Mouse (Mus musculus) embryonic facial prominence, embryonic 13.5 days (tissue): Measurements from ENCODE around the gene Dedd2. TPM values are rescaled to one million over a fixed set of nuclear protein-coding genes. Genes with fewer than 3 reads are reported as not detected.

Experiments used
- ATAC-seq: fragments of 200-750 bp; cut with Nextera tagmentation; 2 replicates; pipeline ENCODE4 v1.8.0; 2017; ENCODE audit warnings: low read depth; ENCODE audit not compliant: insufficient number of reproducible peaks, insufficient read depth, low FRiP score, low TSS enrichment
- H3K27ac ChIP-seq: fragments of 300-500 bp; sonication (generic); 2 replicates; pipeline ENCODE4 v1.5.1; 2015; ENCODE audit warnings: moderate library complexity, mild to moderate bottlenecking, inconsistent platforms
- H3K27me3 ChIP-seq: fragments of 300-500 bp; sonication (generic); 2 replicates; pipeline ENCODE4 v1.6.1; 2015; ENCODE audit warnings: mild to moderate bottlenecking, inconsistent platforms
- H3K36me3 ChIP-seq: fragments of 300-500 bp; sonication (generic); 2 replicates; pipeline ENCODE4 v1.6.1; 2015; ENCODE audit warnings: mild to moderate bottlenecking, inconsistent platforms
- H3K4me1 ChIP-seq: fragments of 300-500 bp; sonication (generic); 2 replicates; pipeline ENCODE4 v1.6.1; 2015; ENCODE audit warnings: inconsistent platforms
- H3K4me2 ChIP-seq: fragments of 300-500 bp; sonication (generic); 2 replicates; pipeline ENCODE4 v1.6.1; 2015; ENCODE audit warnings: moderate library complexity, mild to moderate bottlenecking, inconsistent platforms
- H3K4me3 ChIP-seq: fragments of 300-500 bp; sonication (generic); 2 replicates; pipeline ENCODE4 v1.5.1; 2015; ENCODE audit warnings: mild to moderate bottlenecking, inconsistent platforms
- H3K9ac ChIP-seq: fragments of 300-500 bp; sonication (generic); 2 replicates; pipeline ENCODE4 v1.6.1; 2015; ENCODE audit warnings: mild to moderate bottlenecking, inconsistent platforms
- H3K9me3 ChIP-seq: fragments of 300-500 bp; sonication (generic); 2 replicates; pipeline ENCODE4 v1.6.1; 2016; ENCODE audit warnings: inconsistent platforms
- WGBS: fragments of 180-500 bp; shearing (Covaris S2); methylation state at CpG from one replicate; pipeline ENCODE4 v1.1.7; 2015; ENCODE audit warnings: mixed read lengths; 5-methylcytosine and 5-hydroxymethylcytosine counted together
- polyA plus RNA-seq: library from polyadenylated mRNA; unstranded; fragments of >200 nt; fragmentation: Nextera tagmentation; extraction: Ambion mirVana; gene quantifications from 2 replicates; pipeline ENCODE4 v1.2.1, GENCODE M21; 2015

Gene Dedd2
- polyA plus RNA-seq, 1 experiment from 2014 or later = 9.9 TPM

GRCm38 (mm10) chr7:25210482-25210881 is 9.9 kb downstream of the Dedd2 start:
- no peak overlapping the region for H3K4me2 ChIP-seq
- H3K36me3 ChIP-seq = peaks cover 57% of the 10 kb centered on the region
- no peak overlapping the region for H3K9ac ChIP-seq
- H3K27me3 ChIP-seq = no peaks in the 10 kb centered on the region
- no peaks in the 10 kb centered on the region for H3K9me3 ChIP-seq
- 92% methylated on average over 4 of the region's 4 CpGs for WGBS
- H3K4me1 ChIP-seq = no peaks in the 10 kb centered on the region
- no peak overlapping the region for H3K27ac ChIP-seq
- H3K4me3 ChIP-seq = no peak overlapping the region
- ATAC-seq = no peak

GRCm38 (mm10) chr7:25209161-25209622 is 11.2 kb downstream of the Dedd2 start:
- no peak for ATAC-seq
- Histone ChIP-seq H3K9ac (no peak overlapping the region), H3K36me3 (peaks cover 55% of the 10 kb centered on the region)

GRCm38 (mm10) chr7:25206094-25206830 is 14.2 kb downstream of the Dedd2 start:
- peaks cover 73% of the 10 kb centered on the region for H3K36me3 ChIP-seq

More at GRCm38 (mm10) chr7:25209161-25209622, 11.2 kb downstream of the Dedd2 start:
- Histone ChIP-seq H3K27me3 (no peaks in the 10 kb centered on the region), H3K27ac (no peak overlapping the region), H3K4me3 (no peak overlapping the region), H3K4me1 (no peaks in the 10 kb centered on the region), H3K9me3 (no peaks in the 10 kb centered on the region), H3K4me2 (no peak overlapping the region)
- 62% methylated on average over 3 of the region's 3 CpGs for WGBS

GRCm38 (mm10) chr7:25205355-25206093 is 14.9 kb downstream of the Dedd2 start:
- no peak overlapping the region for H3K27ac ChIP-seq
- no peaks in the 10 kb centered on the region for H3K9me3 ChIP-seq
- no peaks in the 10 kb centered on the region for H3K4me1 ChIP-seq
- 73% methylated on average over 16 of the region's 16 CpGs for WGBS
- peaks cover 65% of the 10 kb centered on the region for H3K36me3 ChIP-seq
- no peak overlapping the region for H3K9ac ChIP-seq
- H3K4me3 ChIP-seq = no peak overlapping the region
- H3K27me3 ChIP-seq = no peaks in the 10 kb centered on the region
- no peak for ATAC-seq
- no peak overlapping the region for H3K4me2 ChIP-seq

More at GRCm38 (mm10) chr7:25206094-25206830, 14.2 kb downstream of the Dedd2 start:
- ATAC-seq = no peak
- H3K4me2 ChIP-seq = no peak overlapping the region
- H3K4me3 ChIP-seq = no peak overlapping the region
- H3K27me3 ChIP-seq = no peaks in the 10 kb centered on the region
- no peak overlapping the region for H3K27ac ChIP-seq
- no peaks in the 10 kb centered on the region for H3K9me3 ChIP-seq
- WGBS = 90% methylated on average over 16 of the region's 16 CpGs
- H3K4me1 ChIP-seq = no peaks in the 10 kb centered on the region
- H3K9ac ChIP-seq = no peak overlapping the region

GRCm38 (mm10) chr7:25203624-25204023 is 16.8 kb downstream of the Dedd2 start:
- Histone ChIP-seq H3K36me3 (peaks cover 48% of the 10 kb centered on the region), H3K27ac (no peak overlapping the region), H3K9me3 (no peaks in the 10 kb centered on the region), H3K9ac (no peak overlapping the region), H3K27me3 (no peaks in the 10 kb centered on the region), H3K4me3 (no peak overlapping the region), H3K4me2 (no peak overlapping the region), H3K4me1 (no peaks in the 10 kb centered on the region)
- 83% methylated on average over 20 of the region's 20 CpGs for WGBS
- no peak; the same call in 1 of the 2 replicates for ATAC-seq

GRCm38 (mm10) chr7:25197384-25198018 is 22.9 kb downstream of the Dedd2 start:
- Histone ChIP-seq H3K4me3 (no peak overlapping the region), H3K27me3 (no peaks in the 10 kb centered on the region), H3K9me3 (no peaks in the 10 kb centered on the region), H3K4me1 (no peaks in the 10 kb centered on the region), H3K27ac (no peak overlapping the region), H3K9ac (no peak overlapping the region), H3K4me2 (no peak overlapping the region), H3K36me3 (peaks cover 7% of the 10 kb centered on the region)
- no peak for ATAC-seq
- 67% methylated on average over 10 of the region's 10 CpGs for WGBS

GRCm38 (mm10) chr7:25196107-25196506 is 24.3 kb downstream of the Dedd2 start:
- no peak overlapping the region for H3K4me2 ChIP-seq
- ATAC-seq = no peak
- WGBS = 87% methylated on average over 9 of the region's 9 CpGs
- H3K9me3 ChIP-seq = no peaks in the 10 kb centered on the region
- no peak overlapping the region for H3K9ac ChIP-seq
- H3K4me3 ChIP-seq = no peak overlapping the region
- H3K27me3 ChIP-seq = no peaks in the 10 kb centered on the region
- H3K4me1 ChIP-seq = no peaks in the 10 kb centered on the region
- no peak overlapping the region for H3K27ac ChIP-seq
- no peaks in the 10 kb centered on the region for H3K36me3 ChIP-seq

GRCm38 (mm10) chr7:25195148-25195547 is 25.3 kb downstream of the Dedd2 start:
- no peak for ATAC-seq
- 73% methylated on average over 3 of the region's 3 CpGs for WGBS
- Histone ChIP-seq H3K4me1 (no peaks in the 10 kb centered on the region), H3K4me2 (no peak overlapping the region), H3K9ac (no peak overlapping the region), H3K27me3 (no peaks in the 10 kb centered on the region), H3K36me3 (no peaks in the 10 kb centered on the region), H3K4me3 (no peak overlapping the region), H3K27ac (no peak overlapping the region), H3K9me3 (no peaks in the 10 kb centered on the region)

GRCm38 (mm10) chr7:25192110-25192509 is 28.3 kb downstream of the Dedd2 start:
- H3K27me3 ChIP-seq = no peaks in the 10 kb centered on the region
- H3K9ac ChIP-seq = no peak overlapping the region
- WGBS = 74% methylated on average over 8 of the region's 8 CpGs
- ATAC-seq = no peak
- no peak overlapping the region for H3K4me3 ChIP-seq
- H3K4me1 ChIP-seq = no peaks in the 10 kb centered on the region
- H3K27ac ChIP-seq = no peak overlapping the region
- no peaks in the 10 kb centered on the region for H3K9me3 ChIP-seq
- no peak overlapping the region for H3K4me2 ChIP-seq
- no peaks in the 10 kb centered on the region for H3K36me3 ChIP-seq

GRCm38 (mm10) chr7:25190806-25191205 is 29.6 kb downstream of the Dedd2 start:
- H3K9ac ChIP-seq = no peak overlapping the region
- no peak overlapping the region for H3K4me3 ChIP-seq
- no peaks in the 10 kb centered on the region for H3K4me1 ChIP-seq
- H3K9me3 ChIP-seq = no peaks in the 10 kb centered on the region
- H3K36me3 ChIP-seq = no peaks in the 10 kb centered on the region
- 0 out of 2 replicates have a peak, but pooled peaks cover 3% of the 10 kb centered on the region for H3K27me3 ChIP-seq
- 88% methylated on average over 11 of the region's 11 CpGs for WGBS
- ATAC-seq = no peak
- H3K27ac ChIP-seq = no peak overlapping the region
- no peak overlapping the region for H3K4me2 ChIP-seq

GRCm38 (mm10) chr7:25187662-25188650 is 32.5 kb downstream of the Dedd2 start:
- no peak for ATAC-seq
- WGBS = 25% methylated on average over 21 of the region's 21 CpGs
- Histone ChIP-seq H3K27ac (no peak overlapping the region), H3K9me3 (no peaks in the 10 kb centered on the region), H3K36me3 (no peaks in the 10 kb centered on the region), H3K9ac (no peak overlapping the region), H3K4me3 (no peak overlapping the region), H3K4me1 (no peaks in the 10 kb centered on the region), H3K27me3 (peaks cover 25% of the 10 kb centered on the region), H3K4me2 (no peak overlapping the region)
